Mouse (Mus musculus): ENCODE measurements around the gene Wdr4. TPM values are rescaled to one million over a fixed set of nuclear protein-coding genes. Genes with fewer than 3 reads are reported as not detected.

The Wdr4 gene
- polyA plus RNA-seq (2015; fragmentation: Nextera tagmentation; extraction: Ambion mirVana): 33.8 and 35.2 TPM in 2 replicates

- peak within 1 kb of the TSS; percentile 68 for H3K4me3 ChIP-seq
- peak within 1 kb of the TSS; percentile 86 for H3K27ac ChIP-seq
- no peaks in the 10 kb centered on the region for H3K27me3 ChIP-seq
- peak; percentile 94 for ATAC-seq (ENCODE audit: insufficient number of reproducible peaks, low FRiP score, low TSS enrichment, low read depth)
- under 1% methylated on average over 45 of the region's 45 CpGs for WGBS
- H3K4me2 ChIP-seq: peak within 1 kb of the TSS; percentile 59
- H3K4me1 ChIP-seq: peaks cover 24% of the 10 kb centered on the region
- H3K36me3 ChIP-seq: peaks cover 19% of the 10 kb centered on the region
- peak within 1 kb of the TSS; percentile 69 for H3K9ac ChIP-seq
- no peaks in the 10 kb centered on the region for H3K9me3 ChIP-seq
These were observed at the start of gene Wdr4, which contains the start of gene Ndufv3 for GRCm38 (mm10) chr17:31519946-31520838. Gene Wdr4 (minus strand): TSS chr17:31519980. Gene Ndufv3 (plus strand): TSS chr17:31520115.

GRCm38 (mm10) chr17:31566276-31566675, 46.5 kb upstream of the Wdr4 start:
- peak overlapping the region; percentile 98; the same call in 1 of the 2 replicates for H3K27ac ChIP-seq
- H3K27me3 ChIP-seq: no peaks in the 10 kb centered on the region
- peak overlapping the region; percentile 74 for H3K4me2 ChIP-seq
- ATAC-seq (ENCODE audit: insufficient number of reproducible peaks, low FRiP score, low TSS enrichment, low read depth): no peak
- WGBS: 66% methylated on average over 6 of the region's 6 CpGs
- no peaks in the 10 kb centered on the region for H3K9me3 ChIP-seq
- H3K9ac ChIP-seq: peak overlapping the region; percentile 87; the same call in 1 of the 2 replicates
- H3K36me3 ChIP-seq: no peaks in the 10 kb centered on the region
- H3K4me3 ChIP-seq: peak overlapping the region; percentile 87
- H3K4me1 ChIP-seq: peaks cover 37% of the 10 kb centered on the region

GRCm38 (mm10) chr17:31565141-31566056, 45.6 kb upstream of the Wdr4 start:
- peak; percentile 15; the same call in 1 of the 2 replicates for ATAC-seq (ENCODE audit: insufficient number of reproducible peaks, low FRiP score, low TSS enrichment, low read depth)

GRCm38 (mm10) chr17:31564858-31565140, 45.0 kb upstream of the Wdr4 start:
- 0% methylated on average over 19 of the region's 44 CpGs for WGBS
- H3K4me1 ChIP-seq: peaks cover 37% of the 10 kb centered on the region
- H3K4me3 ChIP-seq: peak overlapping the region; percentile 87
- H3K27me3 ChIP-seq: no peaks in the 10 kb centered on the region
- H3K4me2 ChIP-seq: peak overlapping the region; percentile 74
- H3K9ac ChIP-seq: peak overlapping the region; percentile 87
- no peaks in the 10 kb centered on the region for H3K9me3 ChIP-seq
- no peak; the same call in 1 of the 2 replicates for ATAC-seq (ENCODE audit: insufficient number of reproducible peaks, low FRiP score, low TSS enrichment, low read depth)
- H3K27ac ChIP-seq: peak overlapping the region; percentile 98
- no peaks in the 10 kb centered on the region for H3K36me3 ChIP-seq

More at GRCm38 (mm10) chr17:31565141-31566056, 45.6 kb upstream of the Wdr4 start:
- no peaks in the 10 kb centered on the region for H3K27me3 ChIP-seq
- WGBS: under 1% methylated on average over 86 of the region's 88 CpGs
- peaks cover 37% of the 10 kb centered on the region for H3K4me1 ChIP-seq
- H3K9me3 ChIP-seq: no peaks in the 10 kb centered on the region
- peak overlapping the region; percentile 74 for H3K4me2 ChIP-seq
- no peaks in the 10 kb centered on the region for H3K36me3 ChIP-seq
- H3K27ac ChIP-seq: peak overlapping the region; percentile 98
- H3K9ac ChIP-seq: peak overlapping the region; percentile 87
- peak overlapping the region; percentile 87 for H3K4me3 ChIP-seq

- H3K27me3 ChIP-seq: no peaks in the 10 kb centered on the region
- H3K27ac ChIP-seq: peak within 1 kb of the TSS; percentile 98
- peak within 1 kb of the TSS; percentile 87 for H3K4me3 ChIP-seq
- H3K9ac ChIP-seq: peak within 1 kb of the TSS; percentile 87
- H3K9me3 ChIP-seq: no peaks in the 10 kb centered on the region
- H3K36me3 ChIP-seq: no peaks in the 10 kb centered on the region
- ATAC-seq (ENCODE audit: insufficient number of reproducible peaks, low FRiP score, low TSS enrichment, low read depth): peak; percentile 96
- WGBS: under 1% methylated on average over 36 of the region's 72 CpGs
- peak within 1 kb of the TSS; percentile 74 for H3K4me2 ChIP-seq
- H3K4me1 ChIP-seq: peaks cover 33% of the 10 kb centered on the region
These were observed 44.5 kb upstream of the Wdr4 start, which contains the start of gene Pknox1 for GRCm38 (mm10) chr17:31564015-31564857. Gene Pknox1 (plus strand): TSS chr17:31564734.

GRCm38 (mm10) chr17:31563632-31564014, 43.8 kb upstream of the Wdr4 start:
- ATAC-seq (ENCODE audit: insufficient number of reproducible peaks, low FRiP score, low TSS enrichment, low read depth): no peak
- Histone ChIP-seq H3K4me3 (peak overlapping the region; percentile 46), H3K4me1 (peaks cover 33% of the 10 kb centered on the region), H3K9ac (peak overlapping the region; percentile 39), H3K4me2 (peak overlapping the region; percentile 58), H3K9me3 (no peaks in the 10 kb centered on the region), H3K27me3 (no peaks in the 10 kb centered on the region), H3K36me3 (no peaks in the 10 kb centered on the region), H3K27ac (peak overlapping the region; percentile 96)
- 15% methylated on average over 12 of the region's 12 CpGs for WGBS

GRCm38 (mm10) chr17:31559021-31559789, 39.4 kb upstream of the Wdr4 start:
- Histone ChIP-seq H3K9me3 (no peaks in the 10 kb centered on the region), H3K9ac (no peak overlapping the region), H3K27ac (no peak overlapping the region), H3K4me3 (no peak overlapping the region), H3K4me1 (peaks cover 25% of the 10 kb centered on the region), H3K4me2 (no peak overlapping the region), H3K36me3 (no peaks in the 10 kb centered on the region), H3K27me3 (no peaks in the 10 kb centered on the region)
- 75% methylated on average over 11 of the region's 11 CpGs for WGBS
- no peak for ATAC-seq (ENCODE audit: insufficient number of reproducible peaks, low FRiP score, low TSS enrichment, low read depth)

GRCm38 (mm10) chr17:31557947-31558542, 38.3 kb upstream of the Wdr4 start:
- Histone ChIP-seq H3K9me3 (no peaks in the 10 kb centered on the region), H3K4me2 (no peak overlapping the region), H3K36me3 (no peaks in the 10 kb centered on the region), H3K4me1 (peaks cover 18% of the 10 kb centered on the region), H3K9ac (no peak overlapping the region), H3K27ac (peak overlapping the region; percentile 18; the same call in 1 of the 2 replicates), H3K4me3 (no peak overlapping the region), H3K27me3 (no peaks in the 10 kb centered on the region)
- WGBS: 56% methylated on average over 10 of the region's 10 CpGs
- ATAC-seq (ENCODE audit: insufficient number of reproducible peaks, low FRiP score, low TSS enrichment, low read depth): no peak

GRCm38 (mm10) chr17:31557124-31557880, 37.5 kb upstream of the Wdr4 start:
- WGBS: 29% methylated on average over 11 of the region's 11 CpGs
- no peak overlapping the region for H3K9ac ChIP-seq
- peak overlapping the region; percentile 22; the same call in 1 of the 2 replicates for H3K27ac ChIP-seq
- ATAC-seq (ENCODE audit: insufficient number of reproducible peaks, low FRiP score, low TSS enrichment, low read depth): peak; percentile 68
- H3K4me2 ChIP-seq: no peak overlapping the region
- H3K36me3 ChIP-seq: no peaks in the 10 kb centered on the region
- H3K4me3 ChIP-seq: no peak overlapping the region
- H3K27me3 ChIP-seq: no peaks in the 10 kb centered on the region
- no peaks in the 10 kb centered on the region for H3K9me3 ChIP-seq
- H3K4me1 ChIP-seq: peaks cover 18% of the 10 kb centered on the region

- Histone ChIP-seq H3K36me3 (no peaks in the 10 kb centered on the region), H3K27me3 (no peaks in the 10 kb centered on the region), H3K27ac (no peak overlapping the region), H3K9me3 (no peaks in the 10 kb centered on the region), H3K4me1 (peaks cover 18% of the 10 kb centered on the region), H3K9ac (no peak overlapping the region), H3K4me3 (no peak overlapping the region), H3K4me2 (no peak overlapping the region)
- ATAC-seq (ENCODE audit: insufficient number of reproducible peaks, low FRiP score, low TSS enrichment, low read depth): no peak
- WGBS: 73% methylated on average over 4 of the region's 4 CpGs
These were observed 36.5 kb upstream of the Wdr4 start for GRCm38 (mm10) chr17:31556253-31556652.
